Mouse (Mus musculus) adipocyte (in vitro differentiated cells): Measurements from ENCODE around the gene Vgll4.
A peak's percentile ranks its signal among the peaks of the same experiment; 100 is the strongest.

ENCODE experiments used
- DNase-seq: peaks from one replicate; pipeline ENCODE4 v3.0.0-alpha.2; 2016; ENCODE audit warnings: low spot score

Vgll4 gene

DNA sequence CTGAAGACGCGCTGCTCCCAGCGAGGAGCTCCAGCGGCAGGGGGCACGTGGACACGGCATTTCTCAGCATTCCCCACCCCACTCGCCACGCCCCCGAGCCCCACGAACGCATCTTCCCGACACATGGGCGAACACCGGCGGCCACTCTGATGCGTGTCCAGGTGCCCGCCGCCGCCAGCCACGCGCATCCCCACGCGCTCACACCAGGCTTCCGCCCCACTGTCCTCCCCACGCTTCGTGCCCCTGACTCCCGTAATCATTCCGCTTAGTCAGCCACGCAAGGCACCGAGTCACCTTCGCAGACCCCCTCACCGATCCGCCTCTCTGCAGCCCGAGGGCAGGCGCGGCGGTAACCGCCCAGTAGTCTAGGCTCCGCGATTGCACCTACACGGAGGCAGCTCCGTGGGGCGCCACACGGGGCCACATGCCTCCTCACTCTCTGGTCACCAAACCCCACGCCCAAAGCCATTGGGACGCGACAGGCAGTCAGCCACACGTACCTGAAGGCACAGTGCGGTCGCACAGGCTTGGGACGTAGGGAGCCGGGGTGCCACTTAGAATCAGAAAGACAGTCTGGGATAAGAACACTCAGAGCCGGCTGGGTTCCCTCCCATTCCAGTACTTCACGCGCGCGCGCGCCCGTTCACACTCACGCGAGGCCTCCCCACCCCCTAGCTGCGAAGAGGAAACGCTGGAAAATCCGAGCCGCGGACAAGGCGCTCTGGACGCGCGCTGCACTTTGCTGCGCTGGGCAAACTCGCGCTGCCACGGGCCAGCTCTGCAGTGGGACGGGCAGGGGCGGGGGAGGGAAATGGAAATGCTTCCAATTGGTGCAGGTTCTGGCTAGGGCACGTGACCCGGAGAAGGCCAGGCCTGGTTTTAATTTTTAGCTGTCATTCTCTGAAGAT is at the start of gene Vgll4:
Gene Vgll4 (minus strand): TSS at position 782 of the 908 bp plus-strand sequence.
- DNase-seq: no peak

DNA sequence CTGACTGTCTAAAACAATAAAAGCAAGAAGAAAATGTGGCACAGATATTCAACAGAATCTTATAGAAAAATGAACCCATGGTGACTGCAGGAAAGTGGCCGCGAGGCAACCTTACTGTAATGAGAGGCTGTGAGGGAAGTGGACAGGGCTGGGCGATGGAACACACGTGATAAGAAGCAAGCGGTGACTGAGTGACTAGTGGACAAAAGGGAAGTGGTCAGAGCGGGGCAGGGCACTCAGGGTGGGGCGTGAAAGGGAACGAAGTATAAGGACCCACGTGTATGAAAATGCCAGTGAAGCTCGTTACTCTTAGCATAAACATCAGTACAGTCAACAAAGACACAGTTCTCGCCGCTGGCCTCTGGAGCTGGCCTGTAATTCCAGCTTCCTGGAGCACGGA is 45.7 kb upstream of the Vgll4 start:
- DNase-seq: no peak

DNA sequence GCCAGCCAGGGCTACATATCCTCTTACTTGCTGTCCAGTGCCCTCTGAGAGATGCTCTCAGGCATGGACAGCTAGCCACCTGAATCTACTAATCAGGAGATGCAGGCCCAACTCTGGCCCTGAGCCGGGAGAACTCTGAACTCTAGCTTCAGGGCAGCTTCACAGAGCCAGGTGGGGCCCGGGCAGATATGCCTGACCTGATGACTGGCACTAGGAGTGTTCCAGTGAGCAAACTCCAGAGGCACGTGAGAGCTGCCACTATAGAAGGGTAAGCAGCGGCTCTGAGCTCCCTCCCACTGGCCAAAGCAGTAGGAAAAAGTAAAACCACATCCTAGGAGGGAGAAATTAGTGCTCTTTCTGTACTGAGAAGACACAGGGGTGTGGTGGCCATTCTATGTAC is 43.8 kb upstream of the Vgll4 start:
- DNase-seq: no peak

DNA sequence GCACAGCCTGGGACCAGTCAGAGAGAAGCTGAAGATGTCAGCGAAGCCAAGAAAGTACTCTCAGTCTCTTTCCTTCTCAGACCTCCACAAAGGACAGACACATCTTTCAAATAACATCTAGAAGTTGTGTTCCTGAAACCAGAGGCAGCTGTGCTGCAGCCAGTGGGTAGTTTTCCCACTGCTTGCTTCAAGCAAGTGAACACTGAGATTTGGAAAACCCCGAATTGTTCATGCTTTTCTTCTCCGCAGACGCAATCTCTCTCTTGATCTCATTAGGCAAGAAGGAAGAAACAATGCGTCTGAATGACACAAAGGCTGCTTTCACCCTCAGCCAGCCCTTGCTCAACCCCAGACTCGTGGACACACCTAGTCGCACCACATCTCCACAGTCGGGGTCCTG is 42.0 kb upstream of the Vgll4 start:
- no peak for DNase-seq

DNA sequence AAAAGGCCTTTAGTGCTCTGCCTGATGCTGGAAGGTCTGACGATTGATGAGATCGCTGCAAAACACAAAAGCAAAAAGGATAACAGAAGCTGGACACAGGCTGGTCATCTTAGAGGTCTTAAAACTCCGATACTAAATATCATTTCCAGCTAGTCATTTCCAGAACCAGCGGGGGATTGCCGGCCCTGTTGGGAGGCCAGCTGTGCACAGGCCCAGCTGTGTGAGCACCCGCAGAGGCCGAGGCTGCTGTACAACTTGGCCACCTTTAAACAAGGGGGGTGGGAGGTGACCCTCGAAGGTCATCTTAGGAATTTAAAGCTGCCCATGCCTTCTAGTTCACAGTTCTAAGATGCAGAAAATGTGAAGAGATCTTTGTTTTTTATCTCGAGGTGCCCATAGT is 41.0 kb upstream of the Vgll4 start:
- DNase-seq: no peak

DNA sequence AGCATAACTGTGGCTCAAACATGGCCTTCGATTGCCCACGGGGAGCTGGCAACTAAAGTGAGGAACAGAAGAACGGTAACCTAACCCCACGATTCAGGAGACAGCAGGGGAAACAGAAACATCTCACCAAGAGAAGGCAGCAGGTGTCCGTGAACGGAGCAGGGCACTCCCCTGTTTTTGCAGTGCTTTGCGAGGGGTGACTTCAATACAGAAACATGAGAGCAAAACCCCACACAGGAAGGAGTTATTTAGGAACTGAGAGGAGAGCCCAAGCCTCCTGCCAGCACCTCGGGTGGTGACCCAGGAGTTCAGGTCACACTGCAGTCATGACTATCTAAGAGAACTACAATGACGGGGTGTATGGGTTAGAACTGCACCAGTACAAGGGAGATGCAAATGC is 40.5 kb upstream of the Vgll4 start:
- DNase-seq: no peak

DNA sequence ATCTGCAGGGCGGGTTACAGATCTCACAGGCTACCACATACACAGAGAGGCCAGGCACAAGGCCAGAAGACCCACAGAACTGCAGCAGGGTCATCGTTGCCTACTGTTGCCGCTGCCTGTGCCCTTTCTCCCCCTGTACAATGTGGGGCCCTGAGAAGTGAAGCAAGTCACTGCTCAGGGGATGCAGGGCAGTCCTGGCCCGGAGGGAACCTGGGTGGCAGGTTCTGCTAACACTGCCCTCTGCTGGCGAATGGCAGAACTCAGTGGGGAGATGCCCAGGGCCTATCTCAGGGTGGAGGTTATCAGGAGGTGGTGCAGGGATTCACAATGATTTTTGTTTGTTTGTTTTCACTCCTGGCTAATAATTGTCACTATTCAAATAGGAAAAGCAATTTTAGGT is 37.9 kb upstream of the Vgll4 start:
- DNase-seq: peak; percentile 79

DNA sequence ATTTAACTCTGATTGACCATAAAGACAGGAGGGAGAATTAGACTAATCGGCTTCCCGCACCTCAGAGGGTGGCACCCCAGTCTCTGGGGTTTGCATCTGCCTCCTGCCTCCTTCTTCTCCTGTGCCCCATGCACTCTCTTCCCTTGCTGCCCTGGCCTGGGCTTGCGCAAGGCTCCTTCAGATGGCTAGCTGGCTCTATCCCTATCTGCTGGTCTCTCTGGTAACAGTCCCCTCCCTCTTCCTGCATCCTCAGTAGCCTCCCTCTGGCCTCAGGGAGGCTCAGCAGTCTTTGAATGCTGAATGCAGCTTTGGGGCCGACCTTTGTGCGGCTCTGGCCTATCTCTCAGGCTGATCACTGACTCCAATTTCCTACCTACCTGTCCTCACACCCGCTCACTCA is 37.2 kb upstream of the Vgll4 start:
- DNase-seq: no peak

DNA sequence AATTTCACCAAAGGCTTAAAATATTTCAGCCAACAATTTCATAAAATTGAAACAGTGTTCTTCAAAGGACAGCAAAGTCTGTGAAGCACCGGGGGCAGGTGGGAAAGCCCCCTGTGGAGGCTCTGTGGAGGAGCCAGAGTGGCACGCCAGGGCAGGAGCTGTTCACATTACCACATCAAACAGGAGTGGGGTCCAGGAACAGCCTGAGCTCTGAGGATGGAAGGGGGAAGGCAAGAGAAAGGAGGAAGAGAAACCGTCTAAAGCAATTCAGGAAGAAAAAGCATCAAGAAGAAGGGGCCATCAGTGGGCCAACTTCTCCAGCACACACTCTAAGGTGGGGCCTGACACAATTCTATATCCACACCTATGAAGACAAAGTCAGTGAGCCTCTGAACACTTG is 36.3 kb upstream of the Vgll4 start:
- no peak for DNase-seq

DNA sequence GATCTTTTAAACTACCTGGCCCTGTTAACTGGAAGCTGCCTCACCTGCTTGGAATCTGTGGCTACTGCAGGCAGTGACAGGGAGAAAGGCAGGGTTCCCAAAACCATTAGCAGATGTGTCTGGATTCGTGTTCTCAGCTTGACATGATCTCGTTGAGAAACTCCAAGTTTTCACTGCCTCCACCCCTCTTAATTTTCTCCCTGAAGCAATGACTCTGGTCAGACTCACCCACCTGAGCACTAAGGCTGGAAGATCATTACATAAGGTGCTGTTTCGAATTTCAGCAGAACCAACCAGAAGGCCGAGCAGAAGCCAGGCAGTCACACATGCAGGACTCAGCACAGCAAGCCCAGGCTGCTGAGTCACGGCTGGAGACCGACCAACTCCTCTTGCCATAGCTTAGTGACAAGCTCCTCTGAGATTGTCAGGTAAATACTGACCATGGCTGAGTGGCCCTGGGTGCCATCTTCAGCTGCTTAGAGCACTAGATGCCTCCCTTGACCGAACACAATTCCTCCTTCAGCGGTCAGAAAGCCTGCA is 35.6 kb upstream of the Vgll4 start:
- DNase-seq: peak; percentile 15

DNA sequence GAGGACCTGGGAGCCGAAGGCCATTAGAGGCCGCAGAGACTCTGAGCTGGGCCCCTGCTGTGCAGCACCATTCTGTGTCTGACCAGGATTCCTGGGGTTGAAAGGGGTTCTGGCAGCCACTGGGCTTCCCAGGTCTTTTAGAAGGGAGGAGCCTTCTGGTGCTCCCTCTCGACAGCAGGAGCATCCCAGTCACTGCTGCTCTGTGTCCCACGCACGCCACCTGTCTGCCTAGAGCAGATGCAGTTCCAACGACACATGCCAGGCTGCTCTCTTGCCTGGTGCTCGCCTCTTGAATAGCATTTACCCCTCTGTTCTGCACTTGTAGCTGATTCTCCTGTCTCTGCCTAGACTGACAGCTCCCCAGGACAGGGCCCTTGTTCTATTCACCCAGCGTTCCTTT is 34.8 kb upstream of the Vgll4 start:
- no peak for DNase-seq

DNA sequence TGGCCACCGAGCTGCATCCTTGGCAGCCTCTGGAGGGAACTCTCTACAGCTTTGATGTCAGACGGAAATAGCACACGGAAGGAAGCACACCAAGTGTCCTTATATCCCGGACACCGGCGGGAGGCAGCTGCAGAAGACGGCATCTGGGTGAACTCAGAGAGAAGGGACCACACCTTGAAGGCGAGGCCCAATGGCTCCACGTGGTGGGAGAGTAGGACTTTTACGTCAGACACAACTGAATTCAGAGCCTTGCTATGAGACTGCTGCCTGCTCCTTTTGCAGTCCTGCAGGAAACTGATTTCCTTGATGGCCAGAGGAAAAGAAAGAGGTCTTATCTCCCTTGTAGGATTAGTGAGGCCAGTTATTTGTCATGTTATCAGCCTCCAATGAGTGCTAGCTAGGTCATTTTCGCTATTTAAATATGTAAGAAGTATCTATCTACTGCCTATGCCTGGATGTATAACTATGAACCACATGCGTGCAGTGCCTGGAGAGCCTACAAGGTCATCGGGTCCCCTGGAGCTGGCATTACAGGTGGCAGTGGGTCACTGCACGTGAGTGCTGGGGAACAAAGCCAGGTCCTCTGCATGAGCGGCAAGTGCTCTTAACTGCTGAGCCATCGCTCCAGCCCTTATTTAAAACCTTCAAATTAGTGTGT is 28.7 kb upstream of the Vgll4 start:
- DNase-seq: no peak

DNA sequence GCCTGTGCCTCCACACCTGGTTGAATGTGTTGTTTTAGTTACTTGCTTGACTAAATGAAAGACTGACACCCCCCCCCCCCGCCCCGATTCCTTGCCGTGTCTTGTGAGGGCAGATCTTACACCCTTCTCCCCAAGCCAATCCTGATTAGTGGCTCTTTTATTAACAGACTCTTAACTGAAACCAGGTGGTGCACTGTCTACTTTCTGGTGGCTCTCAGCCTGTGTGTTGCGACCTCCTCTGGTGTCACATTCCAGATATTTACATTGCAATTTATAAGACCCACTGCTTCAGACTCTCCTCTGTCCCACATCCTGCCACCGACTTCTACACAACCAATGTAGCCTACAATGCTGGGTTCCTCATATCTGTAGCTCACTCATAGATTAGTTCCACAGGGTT is 27.7 kb upstream of the Vgll4 start:
- DNase-seq: no peak

DNA sequence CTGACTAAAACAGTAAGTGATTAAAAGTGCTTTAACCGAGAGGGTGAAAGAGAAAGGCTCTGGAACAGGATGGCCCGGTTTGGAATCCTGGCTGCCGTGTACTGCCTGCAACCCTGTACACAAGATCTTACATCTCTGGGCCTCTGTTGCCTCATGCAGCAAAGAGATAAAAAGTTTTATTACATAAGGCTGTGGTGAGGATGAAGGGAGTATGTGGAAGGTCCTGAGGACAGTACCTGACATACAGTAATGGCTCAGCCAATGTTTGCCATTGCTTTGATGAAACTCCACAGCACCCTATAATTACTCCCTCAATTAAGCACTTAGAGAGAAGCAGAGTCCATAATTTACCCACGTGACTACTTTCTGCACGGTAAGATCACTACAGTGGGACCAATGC is 27.1 kb upstream of the Vgll4 start:
- DNase-seq: no peak

DNA sequence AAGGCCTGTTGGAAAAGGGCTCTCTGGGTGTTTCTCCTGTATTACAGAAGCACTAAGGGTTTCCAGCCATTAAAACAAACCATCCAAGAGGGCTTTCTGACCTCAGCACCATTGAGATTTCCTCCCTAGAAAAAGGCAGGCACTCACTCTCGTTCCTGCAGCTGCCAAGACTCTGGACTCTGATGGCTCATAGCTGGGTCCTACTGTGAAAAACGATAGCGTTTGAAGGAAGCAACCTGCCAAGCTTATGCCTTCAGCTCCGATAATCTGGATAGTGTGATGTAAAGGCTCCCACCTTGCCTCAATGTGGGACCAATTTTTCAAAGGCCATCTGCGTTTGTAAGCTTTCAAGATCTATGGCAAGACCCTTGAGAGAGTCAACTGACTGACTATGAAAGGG is 24.3 kb upstream of the Vgll4 start:
- no peak for DNase-seq

DNA sequence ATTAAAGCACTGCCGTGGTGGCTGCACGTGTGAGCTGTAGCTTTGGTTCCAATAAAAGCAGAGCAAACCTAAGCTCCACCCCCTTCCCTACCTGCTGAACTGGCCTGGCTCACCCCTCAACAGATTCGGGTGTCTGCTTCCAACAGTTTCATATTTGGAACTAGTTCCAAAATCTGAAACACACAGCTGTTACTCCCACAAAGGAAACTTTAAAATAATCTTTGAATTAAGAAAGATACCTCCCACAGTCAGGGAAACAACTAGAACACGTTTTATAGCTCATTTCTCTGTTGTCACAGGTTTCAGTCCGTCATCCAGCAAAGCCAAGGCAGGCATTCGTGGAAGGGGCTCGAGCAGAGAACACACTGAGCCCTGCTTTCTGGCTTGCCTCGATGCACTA is 23.9 kb upstream of the Vgll4 start:
- no peak for DNase-seq

DNA sequence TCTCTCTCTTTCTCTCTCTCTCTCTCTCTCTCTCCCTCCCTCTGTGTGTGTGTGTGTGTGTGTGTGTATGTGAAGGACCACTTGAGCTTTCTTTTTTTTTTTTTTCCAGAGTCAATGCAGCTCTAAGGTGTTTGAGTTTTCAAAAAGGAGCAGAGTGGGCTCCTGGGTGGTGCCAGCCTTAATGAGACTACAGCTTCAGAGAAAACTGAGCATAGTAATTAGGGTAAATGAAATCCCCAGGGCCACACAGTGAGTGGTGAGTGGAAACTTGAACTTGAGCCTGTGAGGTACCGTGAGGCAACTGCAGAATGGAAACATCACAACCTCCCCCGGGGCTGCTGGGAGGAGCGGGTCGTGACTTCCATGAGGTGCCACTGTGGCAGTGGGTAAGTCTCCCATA is 22.1 kb upstream of the Vgll4 start:
- no peak for DNase-seq

DNA sequence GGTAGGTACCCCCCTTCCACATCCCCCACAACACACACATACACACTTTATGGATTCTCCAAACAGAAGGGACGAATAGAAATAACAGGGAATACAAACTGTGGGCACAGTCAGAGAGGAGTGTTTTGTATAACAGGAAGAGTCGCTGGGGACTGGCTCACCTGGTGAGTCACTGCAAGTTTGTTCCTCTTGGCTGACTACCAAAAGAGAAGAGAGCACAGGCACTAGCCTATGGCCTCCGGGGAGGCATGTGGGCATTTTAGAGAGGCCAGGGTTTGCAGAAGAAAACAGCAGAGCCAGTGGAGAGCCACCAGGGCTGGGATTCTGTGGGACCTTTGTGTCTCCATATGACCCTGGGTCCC is 18.8 kb upstream of the Vgll4 start:
- peak; percentile 34 for DNase-seq

DNA sequence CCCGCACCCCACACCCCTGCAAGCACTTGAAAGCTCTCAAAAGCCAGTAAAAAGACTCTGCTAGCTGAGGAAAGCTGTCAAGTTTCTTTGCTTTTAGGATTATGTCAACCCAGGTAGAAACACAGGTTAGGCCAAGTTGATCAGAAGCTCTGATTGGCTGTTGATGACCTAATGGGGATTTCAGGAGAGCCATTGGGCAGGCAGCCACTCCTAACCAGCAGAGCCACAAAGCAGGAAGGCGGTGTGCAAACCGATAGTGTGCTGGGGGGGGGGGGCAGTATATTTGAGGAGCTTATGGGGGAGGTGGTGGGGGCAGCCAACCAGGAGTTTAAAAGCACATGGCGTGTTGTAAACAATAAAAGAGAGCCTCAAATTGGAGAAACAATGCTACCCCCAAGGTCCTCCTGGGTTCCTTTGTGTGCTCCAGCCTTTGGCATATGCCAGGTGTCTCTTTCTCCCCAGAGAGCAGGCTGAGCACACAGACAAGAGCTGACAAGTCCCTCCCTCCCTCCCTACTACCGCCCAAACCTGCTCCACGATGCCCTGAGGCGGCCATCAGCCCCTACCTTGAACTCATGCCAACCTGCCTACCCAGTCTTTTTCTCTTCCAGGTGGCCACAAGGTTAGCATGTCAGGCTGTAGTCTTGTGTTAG is 18.3 kb upstream of the Vgll4 start:
- no peak for DNase-seq

DNA sequence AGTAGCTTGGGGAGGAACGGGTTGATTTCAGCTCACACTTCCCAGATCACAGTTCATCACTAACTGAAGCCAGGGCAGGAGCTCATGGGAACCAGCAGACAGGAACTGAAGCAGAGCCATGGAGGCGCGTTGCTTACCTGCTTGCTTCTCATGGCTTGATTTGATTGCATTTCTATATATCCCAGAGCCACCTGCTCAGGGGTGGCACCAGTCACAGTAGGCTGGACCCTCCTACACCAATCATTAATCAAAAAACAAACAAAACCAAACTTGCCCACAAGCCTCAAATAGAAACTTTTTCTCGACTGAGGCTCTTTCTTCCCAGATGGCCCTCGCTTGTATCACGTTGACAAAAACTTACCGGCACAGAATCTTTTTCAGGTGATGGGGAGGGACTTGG is 12.9 kb upstream of the Vgll4 start:
- no peak for DNase-seq

DNA sequence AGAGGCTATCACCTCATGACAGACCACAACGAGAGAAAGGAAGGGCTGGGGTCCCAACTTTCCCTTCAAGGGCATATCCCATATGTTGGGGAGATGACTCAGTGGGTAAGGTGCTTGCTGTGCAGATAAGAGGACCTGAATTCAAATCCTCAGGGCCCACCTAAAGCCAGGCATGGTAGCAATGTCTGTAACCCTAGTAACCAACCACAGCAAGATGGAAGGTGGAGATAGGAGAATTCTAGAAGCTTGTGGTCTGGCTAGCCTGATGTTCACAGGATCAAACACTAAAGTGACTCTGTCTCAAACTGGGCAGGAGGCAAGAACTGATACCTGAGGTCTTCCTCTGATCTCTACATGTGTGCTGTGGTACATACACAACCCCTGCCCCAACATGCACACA is 9.9 kb upstream of the Vgll4 start:
- DNase-seq: no peak

DNA sequence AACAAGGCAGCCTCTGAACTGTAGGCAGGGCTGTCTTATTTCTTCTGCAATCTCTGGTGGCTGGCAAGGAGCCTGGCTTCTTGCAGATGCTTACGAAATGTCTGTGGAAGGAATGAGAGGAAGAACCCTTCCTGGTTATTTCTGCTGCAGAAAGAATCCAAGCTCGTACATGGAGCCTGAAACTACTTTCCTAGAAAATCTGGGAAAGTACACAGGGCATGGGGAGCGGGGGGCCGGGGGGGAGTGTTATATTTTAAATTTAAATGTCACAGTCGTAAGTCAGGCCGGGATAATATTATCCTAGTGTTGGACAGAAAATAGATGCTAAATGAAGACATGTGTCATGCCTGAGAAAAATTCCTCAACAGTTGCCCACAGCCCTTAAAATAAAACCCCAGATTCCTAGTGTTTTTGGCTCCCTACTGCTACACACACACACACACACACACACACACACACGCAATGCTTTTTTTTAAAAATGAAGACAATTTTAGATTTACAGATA is 7.2 kb upstream of the Vgll4 start:
- peak; percentile 97 for DNase-seq

DNA sequence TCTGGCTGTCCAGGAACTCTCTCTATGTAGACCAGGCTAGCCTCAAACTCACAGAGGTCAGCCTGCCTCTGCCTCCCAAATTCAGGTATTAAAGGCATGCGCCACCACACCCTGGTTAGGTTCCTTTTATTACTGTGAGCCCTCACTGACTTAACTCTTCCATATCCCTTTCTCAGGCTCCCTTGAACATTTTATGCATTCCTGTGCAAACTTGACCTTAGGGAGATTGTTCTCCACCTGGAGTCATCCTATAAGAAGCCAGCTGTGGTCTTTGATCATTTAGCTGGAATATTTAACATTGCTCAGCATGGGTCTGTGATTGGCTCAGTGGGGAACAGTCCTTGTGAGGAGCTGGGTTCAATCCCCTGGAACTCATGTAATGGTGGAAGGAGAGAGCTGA is 4.5 kb upstream of the Vgll4 start:
- no peak for DNase-seq
